Mouse (Mus musculus) liver, embryonic 15.5 days (tissue): ENCODE data around the gene Emg1. TPM values are rescaled to one million over a fixed set of nuclear protein-coding genes. Genes with fewer than 3 reads are reported as not detected.

Experiments
- ATAC-seq: fragments of 200-750 bp; cut with Nextera tagmentation; 2 replicates; pipeline ENCODE4 v1.8.0; 2017; ENCODE audit warnings: moderate number of reproducible peaks, mild to moderate bottlenecking, moderate library complexity; ENCODE audit not compliant: insufficient read depth
- H3K27ac ChIP-seq: fragments of 300-500 bp; sonication (generic); replicated peaks from 2 replicates; pipeline ENCODE4 v1.5.1; 2015; ENCODE audit warnings: mild to moderate bottlenecking, inconsistent platforms
- H3K27me3 ChIP-seq: fragments of 300-500 bp; sonication (generic); 2 replicates; pipeline ENCODE4 v1.6.1; 2015; ENCODE audit warnings: mild to moderate bottlenecking, inconsistent platforms
- H3K36me3 ChIP-seq: fragments of 300-500 bp; sonication (generic); replicated peaks from 2 replicates; pipeline ENCODE4 v1.6.1; 2015; ENCODE audit warnings: moderate library complexity, mild to moderate bottlenecking, inconsistent platforms
- H3K4me1 ChIP-seq: fragments of 300-500 bp; sonication (generic); replicated peaks from 2 replicates; pipeline ENCODE4 v1.6.1; 2015; ENCODE audit warnings: inconsistent platforms
- H3K4me2 ChIP-seq: fragments of 300-500 bp; sonication (generic); 2 replicates; pipeline ENCODE4 v1.6.1; 2015; ENCODE audit warnings: moderate library complexity, mild to moderate bottlenecking, inconsistent platforms
- H3K4me3 ChIP-seq: fragments of 300-500 bp; sonication (generic); replicated peaks from 2 replicates; pipeline ENCODE4 v1.5.1; 2015; ENCODE audit warnings: mild to moderate bottlenecking, inconsistent platforms
- H3K9ac ChIP-seq: fragments of 300-500 bp; sonication (generic); 2 replicates; pipeline ENCODE4 v1.6.1; 2015; ENCODE audit warnings: moderate library complexity, mild to moderate bottlenecking, inconsistent platforms
- H3K9me3 ChIP-seq: fragments of 300-500 bp; sonication (generic); replicated peaks from 2 replicates; pipeline ENCODE4 v1.6.1; 2016; ENCODE audit warnings: inconsistent platforms
- WGBS: fragments of 180-500 bp; shearing (Covaris S2); methylation state at CpG from one replicate; pipeline ENCODE4 v1.1.7; 2015; ENCODE audit warnings: mixed read lengths; ENCODE audit not compliant: insufficient replicate concordance; 5-methylcytosine and 5-hydroxymethylcytosine counted together
- microRNA counts: library from miRNA; unstranded; fragments of <30 nt; microRNA quantifications from one replicate; lab custom pipeline; 2016
- microRNA-seq: library from miRNA; unstranded; fragments of <30 nt; microRNA quantifications from one replicate; pipeline ENCODE4, GENCODE M21; 2016
- polyA plus RNA-seq: library from polyadenylated mRNA; unstranded; fragments of >200 nt; fragmentation: Nextera tagmentation; extraction: Ambion mirVana; gene quantifications from 2 replicates; pipeline ENCODE4 v1.2.1, GENCODE M21; 2015

Emg1 gene
- polyA plus RNA-seq, 1 experiment from 2014 or later, result 128 TPM

DNA sequence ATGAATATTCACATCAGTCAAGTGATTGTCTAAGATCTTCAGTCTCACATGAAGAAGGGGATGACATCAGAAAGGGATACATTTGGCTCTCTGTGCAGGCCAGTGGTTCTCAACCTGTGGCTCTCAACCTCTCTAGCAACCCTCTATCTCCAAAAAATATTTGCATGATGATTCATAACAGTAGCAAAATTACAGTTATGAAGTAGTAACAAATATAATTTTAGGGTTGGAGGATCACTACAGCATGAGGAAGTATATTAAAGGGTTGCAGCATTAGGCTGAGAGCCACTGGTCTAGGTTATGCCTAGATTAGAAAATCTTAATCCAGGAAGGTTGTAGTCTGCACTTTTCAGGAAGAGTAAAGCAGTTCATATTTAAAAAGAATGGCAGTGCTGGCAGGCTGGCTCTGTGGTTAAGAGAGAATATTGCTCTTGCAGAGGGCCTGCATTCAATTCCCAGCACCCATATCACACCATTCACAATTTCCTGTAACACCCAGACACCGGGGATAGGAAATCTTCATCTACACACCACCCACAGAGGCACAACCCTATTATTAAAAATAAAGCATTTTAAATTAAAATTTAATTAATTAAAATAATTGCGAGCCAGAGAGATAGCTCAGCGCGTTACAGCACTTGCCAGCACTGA lies 50.7 kb downstream of the Emg1 start:
- H3K27ac ChIP-seq, result no peak overlapping the region
- 83% methylated on average over 4 of the region's 4 CpGs for WGBS

DNA sequence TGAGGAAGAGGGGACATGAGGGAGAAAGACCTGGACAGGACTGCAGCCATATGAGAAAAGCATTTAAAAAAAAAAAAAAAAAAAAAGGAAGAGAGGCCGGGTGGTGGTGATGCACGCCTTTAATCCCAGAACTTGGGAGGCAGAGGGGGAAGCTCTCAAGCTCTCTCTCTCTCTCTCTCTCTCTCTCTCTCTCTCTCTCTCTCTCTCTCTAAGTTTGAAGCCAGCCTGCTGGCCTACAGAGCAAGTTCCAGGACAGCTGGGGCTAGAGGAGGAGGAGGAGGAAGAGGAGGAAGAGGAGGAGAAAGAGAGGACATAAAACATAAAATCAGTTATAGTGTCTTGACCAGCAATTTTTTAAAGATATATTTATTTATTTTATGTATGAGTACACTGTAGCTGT lies 53.9 kb downstream of the Emg1 start:
- Histone ChIP-seq H3K27ac (no peak overlapping the region), H3K4me1 (peaks cover 23% of the 10 kb centered on the region), H3K27me3 (no peaks in the 10 kb centered on the region), H3K9ac (no peak overlapping the region), H3K36me3 (no peaks in the 10 kb centered on the region), H3K9me3 (no peaks in the 10 kb centered on the region), H3K4me2 (no peak overlapping the region), H3K4me3 (no peak overlapping the region)
- no peak for ATAC-seq
- 53% methylated on average over 2 of the region's 2 CpGs for WGBS

More for the DNA sequence above, 50.7 kb downstream of the Emg1 start:
- H3K36me3 ChIP-seq, result peaks cover 13% of the 10 kb centered on the region
- H3K4me3 ChIP-seq, result no peak overlapping the region
- no peaks in the 10 kb centered on the region for H3K27me3 ChIP-seq
- no peak overlapping the region for H3K9ac ChIP-seq
- no peak overlapping the region for H3K4me2 ChIP-seq
- peaks cover 46% of the 10 kb centered on the region for H3K4me1 ChIP-seq
- H3K9me3 ChIP-seq, result no peaks in the 10 kb centered on the region
- no peak for ATAC-seq

DNA sequence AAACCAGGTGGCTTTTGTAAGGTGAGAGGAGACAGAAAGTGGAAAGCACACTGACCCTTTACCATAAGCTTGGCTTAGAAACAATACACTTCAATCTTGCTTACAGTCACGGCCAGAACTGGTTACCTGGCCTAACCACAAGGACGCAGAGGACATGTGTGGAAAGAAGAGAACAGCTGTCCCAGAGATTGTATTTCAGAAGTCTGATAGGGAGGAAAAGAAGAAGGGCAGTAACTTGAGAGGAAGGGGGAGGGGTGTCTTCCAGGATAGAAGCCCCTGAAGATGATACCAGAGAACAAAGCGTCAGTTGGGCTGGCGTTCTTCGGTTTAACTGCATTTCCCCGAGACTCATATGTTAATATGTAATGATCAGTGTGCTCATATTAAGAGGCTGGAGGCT lies 56.1 kb downstream of the Emg1 start:
- ATAC-seq, result no peak
- no peak overlapping the region for H3K4me2 ChIP-seq
- WGBS, result 52% methylated on average over 6 of the region's 6 CpGs
- no peak overlapping the region for H3K27ac ChIP-seq
- no peak overlapping the region for H3K4me3 ChIP-seq
- H3K27me3 ChIP-seq, result no peaks in the 10 kb centered on the region
- H3K36me3 ChIP-seq, result no peaks in the 10 kb centered on the region
- H3K9ac ChIP-seq, result no peak overlapping the region
- no peaks in the 10 kb centered on the region for H3K9me3 ChIP-seq
- H3K4me1 ChIP-seq, result peaks cover 7% of the 10 kb centered on the region

MicroRNA genes within 50 kb of the gene (microRNA counts, 519-probe panel; counts per million panel counts)
- microRNA mmu-miR-141 (lab: Ali Mortazavi, UCI), result not detected
- 2,369 counts per million, percentile 39 among the panel's probes with 10 or more counts for microRNA mmu-miR-200c (lab: Ali Mortazavi, UCI)

Small RNA genes lying within 50 kb of the gene (microRNA-seq; reads per million reads assigned to microRNA genes)
- gene Mir141 (85.5 reads per million, percentile 51 among the genes with 10 or more reads in this experiment), gene Mir200c (608 reads per million, percentile 72 among the genes with 10 or more reads in this experiment)

Other genes starting within 250 kb of the Emg1 start
- gene Clstn3, start 247.4 kb downstream of the Emg1 start, polyA plus RNA-seq, result 4.2 and 5.0 TPM in 2 replicates
- gene C1rl, start 219.1 kb downstream of the Emg1 start, polyA plus RNA-seq, result 11.2 and 12.5 TPM in 2 replicates
- 18.8 and 22.5 TPM in 2 replicates for gene C1ra, start 199.8 kb downstream of the Emg1 start, polyA plus RNA-seq
- 47.0 and 59.5 TPM in 2 replicates for gene C1s1, start 169.8 kb downstream of the Emg1 start, polyA plus RNA-seq
- not detected in 2 replicates for gene C1rb, start 141.9 kb downstream of the Emg1 start, polyA plus RNA-seq
- not detected in 2 replicates for gene C1s2, start 76.1 kb downstream of the Emg1 start, polyA plus RNA-seq
- 82.0 and 85.6 TPM in 2 replicates for gene Lpcat3, start 49.2 kb downstream of the Emg1 start, polyA plus RNA-seq
- gene Phb2, start 158 bp upstream of the Emg1 start, polyA plus RNA-seq, result 242 and 243 TPM in 2 replicates
- gene Ptpn6, start 26.5 kb upstream of the Emg1 start, polyA plus RNA-seq, result 38.1 and 43.7 TPM in 2 replicates
- 75.9 and 76.4 TPM in 2 replicates for gene Grcc10, start 29.2 kb upstream of the Emg1 start, polyA plus RNA-seq
- not detected in 2 replicates for gene Gm45234, start 43.8 kb upstream of the Emg1 start, polyA plus RNA-seq
- gene Atn1, start 44.3 kb upstream of the Emg1 start, polyA plus RNA-seq, result 1.3 and 2.0 TPM in 2 replicates
- 0.39 and 0.41 TPM in 2 replicates for gene Eno2, start 57.5 kb upstream of the Emg1 start, polyA plus RNA-seq
- gene Lrrc23, start 67.5 kb upstream of the Emg1 start, polyA plus RNA-seq, result not detected in 2 replicates
- gene Spsb2, start 96.5 kb upstream of the Emg1 start, polyA plus RNA-seq, result 9.2 and 9.5 TPM in 2 replicates
- 405 and 414 TPM in 2 replicates for gene Tpi1, start 102.1 kb upstream of the Emg1 start, polyA plus RNA-seq
- gene Usp5, start 117.3 kb upstream of the Emg1 start, polyA plus RNA-seq, result 54.9 and 55.4 TPM in 2 replicates
- 192 and 194 TPM in 2 replicates for gene Cdca3, start 117.4 kb upstream of the Emg1 start, polyA plus RNA-seq
- 0.29 and 0.68 TPM in 2 replicates for gene Gnb3, start 128.1 kb upstream of the Emg1 start, polyA plus RNA-seq
- 1.6 TPM in 2 replicates for gene P3h3, start 145.6 kb upstream of the Emg1 start, polyA plus RNA-seq
- gene Gpr162, start 151.8 kb upstream of the Emg1 start, polyA plus RNA-seq, result 0.06 and 0.09 TPM in 2 replicates
- 0.07 and 0.20 TPM in 2 replicates for gene Cd4, start 176.0 kb upstream of the Emg1 start, polyA plus RNA-seq
- gene Lag3, start 199.5 kb upstream of the Emg1 start, polyA plus RNA-seq, result 0.13 and 0.18 TPM in 2 replicates
- 56.2 and 62.7 TPM in 2 replicates for gene Ptms, start 207.9 kb upstream of the Emg1 start, polyA plus RNA-seq
- gene Mlf2, start 219.2 kb upstream of the Emg1 start, polyA plus RNA-seq, result 119 and 127 TPM in 2 replicates